Mouse (Mus musculus) T-helper 2 cell (primary cell): Measurements from ENCODE around the gene Lrrtm4.

Experiments
- in situ Hi-C: fragments of 300-600 bp; cut with MboI, MseI; formaldehyde crosslinking; loops from one replicate; pipeline ENCODE4 v1.15.1; 2025; ENCODE audit warnings: high pct_unique_total_duplicates

Gene Lrrtm4

GRCm38 (mm10) chr6:80704183-80704582, 685.5 kb downstream of the Lrrtm4 start:
- in situ Hi-C loops, result no loop called here

- in situ Hi-C loops, result no loop called here
Observed at GRCm38 (mm10) chr6:80720468-80720867, 701.8 kb downstream of the Lrrtm4 start.

- in situ Hi-C loops, result no loop called here
Observed at GRCm38 (mm10) chr6:80733416-80733815, 714.7 kb downstream of the Lrrtm4 start.

- in situ Hi-C loops, result no loop called here
Observed at GRCm38 (mm10) chr6:80750769-80751168, 732.1 kb downstream of the Lrrtm4 start.

GRCm38 (mm10) chr6:80760641-80761204, 742.0 kb downstream of the Lrrtm4 start:
- in situ Hi-C loops, result no loop called here

GRCm38 (mm10) chr6:80786282-80786681, 767.6 kb downstream of the Lrrtm4 start:
- in situ Hi-C loops, result no loop called here

- in situ Hi-C loops, result no loop called here
Observed at GRCm38 (mm10) chr6:80823753-80824152, 805.1 kb downstream of the Lrrtm4 start.

GRCm38 (mm10) chr6:80839784-80840183, 821.1 kb downstream of the Lrrtm4 start:
- in situ Hi-C loops, result no loop called here

GRCm38 (mm10) chr6:80845294-80845693, 826.6 kb downstream of the Lrrtm4 start:
- in situ Hi-C loops, result no loop called here

- in situ Hi-C loops, result no loop called here
Observed at GRCm38 (mm10) chr6:80856910-80857543, 838.4 kb downstream of the Lrrtm4 start.
